Mouse (Mus musculus) kidney, postnatal 10 days (tissue): ENCODE results near the gene Myo10.

Experiments used
- DNase-seq: peaks from one replicate; pipeline ENCODE4 v3.0.0; 2021; ENCODE audit warnings: mixed read lengths

The Myo10 gene

DNA sequence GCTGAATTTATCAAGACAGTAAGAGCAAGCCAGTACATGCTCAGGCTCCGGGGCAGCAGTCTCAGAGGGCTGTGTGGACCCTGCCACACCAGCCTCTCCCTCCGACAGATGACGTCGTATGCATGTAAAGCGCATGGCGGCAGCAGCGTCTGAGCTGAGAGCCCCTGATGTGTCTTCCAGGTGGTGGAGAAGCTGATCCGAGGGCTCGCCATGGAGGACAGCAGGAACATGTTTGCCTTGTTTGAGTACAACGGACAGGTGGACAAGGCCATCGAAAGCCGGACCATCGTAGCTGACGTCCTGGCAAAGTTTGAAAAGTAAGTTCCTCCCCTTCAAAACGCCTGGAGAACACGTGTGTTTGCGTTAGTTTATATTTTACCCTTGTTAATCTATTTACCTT, 184.0 kb downstream of the Myo10 start:
- no peak for DNase-seq

- no peak for DNase-seq
These were observed 184.6 kb downstream of the Myo10 start for GRCm38 (mm10) chr15:25806878-25807277.

- no peak for DNase-seq
These were observed 186.5 kb downstream of the Myo10 start for GRCm38 (mm10) chr15:25808677-25809460.

GRCm38 (mm10) chr15:25809669-25810068, 187.3 kb downstream of the Myo10 start:
- DNase-seq: no peak

DNA sequence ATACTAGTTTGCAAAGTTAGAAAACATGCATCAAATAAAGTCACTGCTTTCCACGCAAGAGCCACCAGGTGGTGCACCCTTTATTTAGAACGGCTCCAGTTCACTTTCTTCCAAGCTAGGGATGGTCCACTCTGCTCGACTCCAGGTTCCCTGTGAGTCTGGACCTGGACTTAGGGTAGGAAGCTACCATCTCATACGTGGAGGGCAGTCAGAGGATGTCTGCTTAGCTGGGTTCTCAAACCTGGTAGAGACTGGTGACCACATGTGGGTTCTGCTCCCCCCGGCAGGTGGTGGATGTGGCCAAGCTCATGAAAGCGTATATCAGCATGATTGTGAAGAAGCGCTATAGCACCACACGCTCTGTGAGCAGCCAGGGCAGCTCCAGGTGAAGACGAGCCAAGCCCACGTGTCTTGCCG, 189.5 kb downstream of the Myo10 start:
- DNase-seq: peak; percentile 59

DNA sequence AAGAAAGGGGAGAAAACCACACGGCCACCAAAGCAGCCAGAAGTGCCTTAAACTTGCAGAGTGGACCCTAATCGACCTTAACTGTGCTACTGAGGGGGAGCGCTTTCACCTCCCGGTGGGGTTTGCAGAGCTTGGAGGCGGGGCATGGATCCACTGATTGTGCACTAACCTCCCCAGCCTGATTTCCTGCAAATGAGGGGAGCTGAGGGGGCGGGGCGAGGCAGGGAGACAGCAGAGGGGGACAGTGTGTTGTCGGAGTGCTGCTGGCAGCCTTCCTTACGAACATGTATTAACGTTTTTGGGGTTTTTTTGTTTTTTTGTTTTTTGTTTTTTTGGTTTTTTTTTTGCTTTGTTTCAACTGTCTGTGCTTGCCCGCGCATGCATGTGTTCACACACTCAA, 190.2 kb downstream of the Myo10 start:
- DNase-seq: peak; percentile 62

GRCm38 (mm10) chr15:25814535-25814934, 192.2 kb downstream of the Myo10 start:
- no peak for DNase-seq

- no peak for DNase-seq
These were observed 194.9 kb downstream of the Myo10 start for GRCm38 (mm10) chr15:25817191-25817590.

- no peak for DNase-seq
These were observed 199.7 kb downstream of the Myo10 start for GRCm38 (mm10) chr15:25821981-25822380.

DNA sequence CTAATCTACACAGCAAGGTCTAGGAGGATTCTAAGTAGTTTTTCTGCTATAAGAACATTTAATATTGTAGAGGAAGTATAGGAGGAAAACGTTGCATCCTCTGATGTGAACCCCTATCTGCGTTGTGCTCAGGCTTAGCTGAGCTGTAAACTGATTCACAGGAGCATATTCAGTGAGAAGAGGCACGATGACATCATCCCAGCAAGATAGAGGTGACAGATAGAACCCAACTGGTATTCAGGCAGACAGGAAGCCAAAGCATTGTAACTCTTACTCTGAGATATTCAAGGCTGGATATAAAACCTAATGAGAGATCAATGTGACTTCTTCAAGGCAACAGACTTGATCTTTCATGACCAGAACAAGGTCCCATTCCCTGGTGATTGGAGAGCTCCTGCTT, 200.3 kb downstream of the Myo10 start:
- DNase-seq: no peak

- DNase-seq: peak; percentile 52
These were observed 204.2 kb downstream of the Myo10 start for GRCm38 (mm10) chr15:25826531-25826961.

- no peak for DNase-seq
These were observed 206.1 kb downstream of the Myo10 start for GRCm38 (mm10) chr15:25828464-25828863.

DNA sequence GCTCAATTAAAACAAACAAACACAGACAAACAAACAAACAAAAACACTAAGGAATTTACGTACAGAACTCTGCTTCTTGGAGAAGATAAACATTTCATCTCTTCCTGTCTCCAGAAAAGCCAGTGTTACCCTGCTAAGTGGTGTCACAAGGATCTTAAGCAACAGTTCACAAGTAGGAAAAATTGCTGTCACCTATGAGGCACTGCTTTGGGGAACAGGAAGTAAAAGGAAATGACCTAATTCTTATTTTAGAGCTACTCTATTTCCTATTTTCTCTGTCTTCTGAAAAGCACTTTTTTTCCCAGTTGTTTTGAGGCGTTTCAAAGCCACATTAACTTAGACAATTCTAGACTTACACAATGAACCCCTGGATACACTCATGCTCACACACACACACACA, 208.1 kb downstream of the Myo10 start:
- DNase-seq: no peak

DNA sequence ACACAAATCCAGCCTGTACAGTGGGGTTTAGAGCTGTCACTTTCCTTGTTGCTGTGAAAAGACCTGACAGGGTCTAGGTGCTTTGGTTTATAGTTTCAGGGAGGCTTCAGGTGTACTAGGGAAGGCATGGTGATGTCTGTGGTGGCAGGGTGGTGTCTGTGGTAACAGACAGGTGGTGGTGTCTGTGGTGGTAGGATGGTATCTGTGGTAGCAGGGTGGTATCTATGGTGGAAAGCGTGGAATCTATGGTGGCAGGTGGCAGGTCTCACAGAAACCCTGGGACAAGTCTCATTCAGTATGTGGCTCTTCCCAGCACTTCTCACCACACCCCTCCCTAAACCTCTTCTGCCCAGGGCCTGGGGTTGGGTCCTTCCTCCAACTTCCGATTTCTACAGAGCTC, 212.0 kb downstream of the Myo10 start:
- DNase-seq: no peak

GRCm38 (mm10) chr15:25834920-25835674, 212.8 kb downstream of the Myo10 start:
- no peak for DNase-seq

DNA sequence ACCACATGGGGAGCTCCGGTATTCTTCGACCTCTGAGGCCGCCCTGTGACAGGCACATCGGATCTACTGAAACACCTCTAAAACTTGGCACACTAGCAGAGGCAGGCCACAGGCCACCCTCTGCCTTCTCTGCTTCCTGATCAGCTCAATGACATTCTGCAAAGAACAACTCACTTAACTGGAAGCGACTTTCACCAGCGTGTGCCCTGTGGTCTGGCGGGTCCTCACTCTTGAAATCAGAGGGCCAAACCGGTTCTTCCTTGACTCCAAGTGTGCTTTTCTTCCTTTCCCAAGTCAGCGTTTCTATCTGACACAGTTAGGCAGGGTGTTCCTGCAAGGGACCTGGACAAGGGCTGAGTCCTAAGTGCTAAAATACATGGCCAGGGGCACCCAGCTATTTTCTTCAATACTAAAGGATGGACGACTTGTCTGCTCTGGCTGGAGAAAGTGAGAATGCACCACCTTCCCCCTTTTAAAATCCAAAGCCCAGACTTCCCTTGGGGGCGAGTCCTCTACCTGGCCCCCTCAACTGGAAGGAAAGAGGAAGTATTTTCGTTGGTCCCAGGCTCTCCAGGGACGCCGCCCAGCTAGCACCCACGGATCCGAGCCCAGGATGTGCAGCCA, 220.2 kb downstream of the Myo10 start:
- no peak for DNase-seq

GRCm38 (mm10) chr15:25843086-25843991, 221.0 kb downstream of the Myo10 start, which contains the start of gene Retreg1:
Gene Retreg1, plus strand, starts transcription at chr15:25843180.
- DNase-seq: peak; percentile 86

DNA sequence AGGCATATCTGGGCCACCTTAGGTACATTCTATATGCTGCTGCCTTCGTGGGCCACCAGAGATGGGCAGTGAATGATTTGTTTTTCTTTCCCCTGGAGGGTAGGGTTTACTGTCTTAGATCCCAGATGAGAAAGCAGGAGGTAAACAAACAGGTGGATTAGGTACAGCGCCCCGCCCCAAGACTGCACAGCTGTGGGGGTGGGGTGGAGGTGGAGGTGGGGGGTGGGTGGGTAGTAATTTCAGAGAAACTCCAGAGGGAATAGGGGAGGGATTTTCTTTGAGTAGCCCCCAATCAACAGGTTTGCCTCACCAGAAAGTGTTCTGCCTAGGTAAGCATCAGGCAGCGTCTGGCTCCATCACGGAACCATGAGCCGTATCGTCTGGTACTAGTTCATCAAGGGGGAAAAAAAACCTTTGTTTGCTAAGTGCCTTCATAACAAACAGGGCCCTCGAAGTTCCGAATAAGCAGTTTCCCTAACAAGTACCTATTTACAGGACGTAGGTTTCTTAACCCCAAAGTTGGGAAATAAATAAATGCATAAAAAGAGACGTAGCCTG, 221.8 kb downstream of the Myo10 start:
- peak; percentile 29 for DNase-seq

DNA sequence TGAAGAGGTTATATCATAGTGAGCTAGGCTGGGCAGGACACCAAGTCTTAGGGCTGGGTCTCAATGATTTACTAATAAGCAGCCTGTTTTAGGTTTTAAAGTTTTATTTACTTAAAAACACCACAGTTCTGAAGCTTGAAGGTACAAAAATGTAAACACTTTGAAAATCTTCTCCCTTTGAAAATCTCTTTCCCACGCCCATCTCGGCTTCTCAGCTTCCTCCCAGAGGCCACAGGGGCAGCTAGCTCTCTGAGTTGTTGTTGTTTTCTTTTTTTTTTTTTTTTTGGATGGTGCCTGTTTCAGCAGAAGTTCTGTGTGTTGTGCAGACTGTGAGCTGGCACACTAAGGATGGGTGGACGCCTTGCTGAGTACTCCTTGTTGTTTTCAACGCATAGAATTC, 222.4 kb downstream of the Myo10 start:
- no peak for DNase-seq

GRCm38 (mm10) chr15:25847576-25848168, 225.3 kb downstream of the Myo10 start:
- no peak for DNase-seq

GRCm38 (mm10) chr15:25850552-25850951, 228.2 kb downstream of the Myo10 start:
- no peak for DNase-seq
